Mouse (Mus musculus) thymus, adult 2 months (tissue): ENCODE measurements around the gene Hsd17b1.

ENCODE experiments used
- CTCF ChIP-seq: fragments of 200-500 bp; IDR thresholded peaks from 2 replicates; pipeline ENCODE4 v1.5.1; 2012; ENCODE audit warnings: mild to moderate bottlenecking, control low read depth, low read length, moderate library complexity, borderline replicate concordance; ENCODE audit not compliant: control insufficient read depth, poor library complexity, insufficient read depth; ENCODE audit errors: extremely low read depth
- POLR2A ChIP-seq: fragments of 200-500 bp; IDR thresholded peaks from 2 replicates; pipeline ENCODE4 v1.6.1; 2012; ENCODE audit warnings: mild to moderate bottlenecking, low read length, control low read depth, moderate library complexity; ENCODE audit not compliant: control insufficient read depth, poor library complexity, insufficient read depth; ENCODE audit errors: extremely low read depth

GRCm38 (mm10) chr11:101061049-101061448 lies 17.2 kb upstream of the Hsd17b1 start:
- TF ChIP-seq POLR2A (no peak), CTCF (no peak)
